Mouse (Mus musculus) bone marrow, adult 2 months (tissue): ENCODE data around the gene Gpc1.

Experiments
- CTCF ChIP-seq: fragments of 200-500 bp; IDR thresholded peaks from 2 replicates; pipeline ENCODE4 v1.5.1; 2011; ENCODE audit warnings: low read length, control low read depth; ENCODE audit not compliant: control insufficient read depth, insufficient read depth
- POLR2A ChIP-seq: fragments of 200-500 bp; IDR thresholded peaks from 2 replicates; pipeline ENCODE4 v1.6.1; 2011; ENCODE audit warnings: low read depth, mild to moderate bottlenecking, control low read depth, low read length, borderline replicate concordance; ENCODE audit not compliant: control insufficient read depth

DNA sequence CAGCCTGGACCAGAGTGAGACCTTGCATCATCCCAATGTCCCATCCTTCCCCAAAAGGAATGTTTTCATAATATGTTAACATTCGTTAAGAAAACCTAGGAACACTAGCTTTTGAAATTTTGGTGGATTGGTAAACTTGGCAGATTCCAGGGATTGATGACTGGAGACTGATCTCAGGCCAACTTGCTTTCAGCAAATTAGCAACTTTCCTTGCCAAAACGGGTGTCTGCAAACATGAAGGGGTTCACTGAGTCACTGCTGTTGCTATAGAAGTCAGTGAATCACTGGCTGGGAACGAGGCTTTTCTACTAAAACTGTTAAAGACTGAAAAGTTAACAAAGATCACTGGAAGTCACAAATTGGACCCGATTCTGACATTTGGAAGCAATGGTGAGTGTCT is 72.2 kb downstream of the Gpc1 start:
- TF ChIP-seq CTCF (no peak), POLR2A (no peak)
